Mouse (Mus musculus): ENCODE data around the gene Selenbp1.
A peak's percentile ranks its signal among the peaks of the same experiment; 100 is the strongest.

The Selenbp1 gene

GRCm38 (mm10) chr3:94974528-94975422 lies 41.9 kb downstream of the Selenbp1 start, which contains the start of gene Pi4kb:
TSS of gene Pi4kb (plus strand) at chr3:94974731.
- DNase-seq (ENCODE audit: low read depth), result peak; percentile 93

DNA sequence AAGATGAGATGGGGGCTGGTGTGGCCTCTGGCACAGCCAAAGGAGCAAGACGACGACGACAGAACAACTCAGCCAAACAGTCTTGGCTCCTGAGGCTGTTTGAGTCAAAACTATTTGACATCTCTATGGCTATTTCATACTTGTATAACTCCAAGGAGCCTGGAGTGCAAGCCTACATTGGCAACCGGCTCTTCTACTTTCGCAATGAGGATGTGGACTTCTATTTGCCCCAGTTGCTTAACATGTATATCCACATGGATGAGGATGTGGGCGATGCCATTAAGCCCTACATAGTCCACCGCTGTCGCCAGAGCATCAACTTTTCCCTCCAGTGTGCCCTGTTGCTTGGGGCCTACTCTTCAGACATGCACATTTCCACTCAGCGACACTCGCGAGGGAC lies 51.5 kb downstream of the Selenbp1 start:
- DNase-seq (ENCODE audit: low read depth), result no peak

DNA sequence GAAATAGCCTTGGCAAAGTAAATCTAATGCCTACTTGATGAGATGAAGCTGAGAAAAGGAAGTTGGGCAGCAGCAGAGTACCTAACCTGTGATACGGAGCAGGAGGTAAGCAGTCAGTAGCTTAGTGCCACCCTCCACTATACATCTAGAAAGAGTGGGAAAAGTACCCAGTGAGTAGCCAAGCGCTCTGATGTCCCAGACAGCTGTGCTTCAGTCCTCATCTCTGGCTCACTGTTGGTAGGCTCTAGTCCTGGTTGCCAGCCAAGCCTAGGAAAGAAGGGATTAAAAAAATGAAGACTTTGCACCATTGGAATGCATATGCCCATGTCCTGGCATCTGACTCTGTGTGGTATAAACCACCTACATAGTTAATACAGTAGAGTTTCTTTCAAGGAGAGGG lies 52.7 kb downstream of the Selenbp1 start:
- no peak for DNase-seq (ENCODE audit: low read depth)

DNA sequence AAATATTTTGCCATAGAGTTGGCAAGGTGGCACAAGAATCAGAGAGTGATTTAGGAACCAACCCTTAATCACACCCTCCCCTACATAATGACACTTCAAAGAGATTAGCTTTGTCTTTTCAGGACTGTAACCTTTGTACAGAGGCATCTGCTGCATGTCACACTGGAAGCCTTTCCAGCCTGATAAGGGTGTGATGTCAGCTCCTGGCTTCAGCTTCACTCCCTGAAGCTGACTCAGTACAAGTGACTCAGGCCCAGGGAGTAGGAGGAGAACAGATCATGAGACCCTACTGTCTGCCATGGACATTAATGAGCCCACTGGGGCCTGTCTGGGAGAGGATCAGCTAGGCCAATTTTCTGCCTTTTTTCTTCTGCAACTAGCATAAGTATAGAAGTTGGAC lies 54.7 kb downstream of the Selenbp1 start:
- peak; percentile 34 for DNase-seq (ENCODE audit: low read depth)

GRCm38 (mm10) chr3:94989159-94989761 lies 56.4 kb downstream of the Selenbp1 start:
- DNase-seq (ENCODE audit: low read depth), result no peak
